Mouse (Mus musculus) ovary, adult 18-20 months (tissue): ENCODE measurements at regions not wholly inside any gene's neighbourhood (a gene's known extent, or its start where the extent isn't known, plus 50 kb on each side); places are given as distances from the start of the nearest gene placed in this dataset.
"Not testable (repeated sequence)": the region's sequence is repeated elsewhere in the genome, so short reads cannot be mapped to it uniquely, and the experiment has no call there.

Experiments used
- DNase-seq: peaks from one replicate; pipeline ENCODE4 v3.0.0; 2022; ENCODE audit warnings: low spot score, mixed read lengths

DNA sequence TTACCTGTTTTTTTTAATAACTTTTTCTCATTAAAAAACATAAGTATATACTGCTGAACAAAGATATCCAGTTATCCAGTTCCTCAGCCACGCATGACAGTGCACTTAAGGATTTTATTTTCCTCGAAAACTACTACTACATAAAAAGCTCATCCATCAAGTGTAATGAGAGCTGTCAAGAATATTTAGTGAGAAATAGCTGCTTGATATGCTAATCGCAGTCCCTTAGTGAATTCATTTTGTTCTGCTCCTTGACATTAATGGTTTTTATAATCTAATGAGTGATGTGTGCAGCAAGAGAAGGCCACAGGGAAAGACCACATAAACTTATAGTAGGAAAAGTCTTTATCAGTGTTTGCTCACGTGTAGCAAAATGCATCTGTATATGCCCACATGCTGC lies 754.0 kb upstream of the Slc39a10 start:
- DNase-seq = no peak

- no peak for DNase-seq
Observed at GRCm38 (mm10) chr1:47606597-47606996, 713.9 kb upstream of the Slc39a10 start.

DNA sequence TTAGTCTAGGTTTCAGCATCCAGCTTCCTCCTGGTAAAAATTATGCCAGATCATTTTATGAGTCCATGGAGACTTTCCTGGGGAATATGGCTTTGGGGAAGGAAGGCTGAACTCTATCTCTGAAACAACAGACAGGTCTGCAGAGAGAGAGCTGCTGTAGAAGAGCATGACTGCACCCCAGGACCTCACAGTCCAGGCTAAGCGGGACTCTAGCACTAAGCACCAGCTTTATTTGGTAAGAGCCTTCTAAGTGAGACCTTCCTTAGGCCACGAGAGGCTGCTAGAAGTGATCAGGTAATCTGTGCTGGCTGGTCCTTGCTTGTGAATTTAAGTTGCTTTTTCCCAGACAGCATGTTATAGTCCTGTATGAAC lies 711.3 kb upstream of the Slc39a10 start:
- no peak for DNase-seq

GRCm38 (mm10) chr1:47603294-47603988 lies 710.8 kb upstream of the Slc39a10 start:
- no peak for DNase-seq

GRCm38 (mm10) chr1:47593641-47594040 lies 701.0 kb upstream of the Slc39a10 start:
- DNase-seq = not testable (repeated sequence)

GRCm38 (mm10) chr1:47545606-47546005 lies 653.0 kb upstream of the Slc39a10 start:
- no peak for DNase-seq

DNA sequence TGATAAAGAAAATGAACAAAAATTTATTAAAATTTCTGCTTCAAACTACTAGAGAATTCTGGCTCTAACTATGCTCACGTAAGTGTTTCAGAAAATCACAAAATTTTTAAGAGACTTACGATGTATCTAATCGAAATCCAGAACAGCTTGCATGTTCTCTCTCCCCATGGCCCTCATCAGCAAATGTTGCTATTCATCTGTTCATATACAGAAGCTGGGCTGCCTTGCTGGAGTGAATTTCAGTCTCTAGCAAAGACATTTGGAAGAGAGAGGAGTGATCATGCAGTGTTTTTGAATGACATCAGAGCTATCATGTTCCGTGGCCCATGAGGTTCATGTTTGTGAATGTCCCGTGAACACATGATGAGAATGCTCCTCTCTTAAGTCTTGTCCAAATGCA lies 618.8 kb upstream of the Slc39a10 start:
- DNase-seq = no peak

DNA sequence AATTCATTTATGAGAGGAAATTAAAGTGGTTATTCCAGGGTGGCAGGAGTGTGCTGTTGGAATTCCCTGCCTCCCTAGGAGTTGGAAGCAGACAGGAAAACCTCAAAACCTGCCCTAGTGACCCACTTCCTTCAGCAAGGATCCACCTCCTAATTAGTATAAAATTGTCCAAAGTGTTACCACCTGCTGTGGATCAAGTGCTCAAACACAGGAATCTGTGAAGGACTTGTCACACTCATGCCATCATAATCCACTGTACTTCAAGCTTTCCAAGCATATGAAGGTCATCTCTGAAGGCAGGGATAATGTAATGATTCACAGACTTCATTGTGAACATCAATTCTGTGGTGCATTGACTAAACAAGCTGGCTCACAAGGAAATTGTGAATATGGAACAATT lies 615.1 kb upstream of the Slc39a10 start:
- no peak for DNase-seq

DNA sequence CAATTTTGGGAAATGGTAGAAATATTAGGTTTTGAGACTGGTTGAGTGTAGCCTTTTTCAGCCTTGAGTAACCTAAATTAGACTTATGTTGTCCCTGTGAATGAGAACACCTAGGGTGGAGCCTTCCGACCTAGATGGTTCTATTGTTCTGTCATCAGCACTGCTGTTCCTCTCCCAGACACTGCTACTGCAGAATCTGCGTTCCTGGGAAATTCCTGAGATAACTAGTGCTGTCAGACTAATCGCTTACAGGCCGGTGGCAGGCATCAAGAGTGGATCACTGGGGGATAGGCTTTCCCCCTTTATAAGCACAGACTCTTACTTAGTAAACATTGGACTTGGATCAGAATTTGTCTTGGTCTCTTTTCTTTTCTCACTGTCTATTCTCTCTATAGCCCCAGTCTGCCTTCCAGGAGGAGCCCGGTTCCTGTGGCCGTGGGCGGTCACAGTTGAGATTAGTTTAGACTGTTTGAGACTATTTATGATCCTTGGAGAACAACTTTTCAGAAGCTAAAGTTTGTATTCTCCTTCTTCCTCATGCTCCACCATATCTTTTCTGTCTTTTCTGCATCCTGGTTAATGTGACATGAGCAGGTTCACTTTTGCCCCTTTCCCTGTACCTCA lies 596.0 kb upstream of the Slc39a10 start:
- no peak for DNase-seq

DNA sequence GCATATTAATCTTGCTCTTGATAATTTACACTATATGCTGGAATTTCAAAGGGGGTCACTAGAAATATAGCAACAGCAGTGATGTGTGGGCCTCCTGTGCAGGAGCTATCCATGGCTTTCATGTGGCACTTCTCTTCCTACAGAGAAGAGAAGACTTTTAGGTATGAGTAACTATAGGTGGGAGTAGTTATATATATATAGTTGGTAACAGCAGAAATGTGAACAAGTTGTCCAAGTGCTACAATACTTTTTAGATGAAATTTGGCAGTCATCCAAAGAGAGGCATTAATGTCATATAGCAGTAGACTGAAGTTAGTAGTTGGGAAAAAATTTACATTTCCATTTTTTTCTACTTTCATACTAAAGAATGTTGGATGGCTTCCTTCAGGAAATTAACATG lies 593.4 kb upstream of the Slc39a10 start:
- DNase-seq = no peak

DNA sequence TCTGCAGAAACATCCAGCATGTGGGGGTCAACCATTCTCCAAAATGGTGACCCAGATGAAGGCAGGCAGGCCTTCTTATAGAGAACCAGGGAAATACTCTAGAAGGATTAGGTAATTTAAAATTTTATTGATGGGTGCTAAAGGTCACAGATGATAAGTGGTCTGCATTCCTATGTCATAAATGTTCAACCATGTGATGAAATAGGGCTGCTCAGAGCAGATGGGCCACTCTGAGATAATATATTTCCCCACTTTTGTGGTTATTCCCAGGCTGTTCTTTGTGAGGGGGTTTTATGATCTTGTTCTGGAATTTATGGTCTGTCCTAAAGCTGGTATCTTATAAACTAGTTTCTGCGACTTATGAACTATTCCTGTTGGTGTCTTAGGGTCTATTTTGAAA lies 586.4 kb upstream of the Slc39a10 start:
- no peak for DNase-seq

DNA sequence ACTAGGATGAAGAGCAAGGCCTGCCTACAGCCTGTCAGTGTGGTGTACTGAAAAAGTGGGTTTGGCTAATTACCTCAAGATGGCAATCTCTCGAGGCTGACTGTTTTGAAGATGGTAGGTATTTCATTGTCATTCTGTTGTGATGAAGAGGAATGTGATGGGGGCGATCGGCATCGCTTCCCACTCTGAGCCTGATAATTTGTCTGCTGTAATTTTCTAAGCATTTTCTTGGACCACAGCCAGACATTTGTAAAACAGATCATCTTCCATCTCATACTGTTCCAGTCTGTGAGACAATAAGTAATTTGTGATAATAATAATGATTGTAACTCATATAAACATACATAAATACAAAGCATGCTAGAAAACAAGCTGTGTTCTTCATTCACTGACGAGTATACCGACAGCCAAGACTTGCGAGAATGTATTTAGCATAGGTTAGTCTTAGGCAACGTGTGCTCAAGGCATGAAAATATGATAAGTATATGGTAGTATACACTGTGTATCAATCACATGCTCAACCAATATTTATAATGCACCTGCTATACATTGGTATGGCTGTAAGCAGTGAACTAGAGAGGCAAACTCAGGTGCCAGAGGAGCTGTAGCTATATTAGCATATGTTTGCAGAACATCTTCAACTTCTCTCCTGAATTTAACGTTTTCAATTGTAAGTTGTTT lies 574.1 kb upstream of the Slc39a10 start:
- DNase-seq = no peak

DNA sequence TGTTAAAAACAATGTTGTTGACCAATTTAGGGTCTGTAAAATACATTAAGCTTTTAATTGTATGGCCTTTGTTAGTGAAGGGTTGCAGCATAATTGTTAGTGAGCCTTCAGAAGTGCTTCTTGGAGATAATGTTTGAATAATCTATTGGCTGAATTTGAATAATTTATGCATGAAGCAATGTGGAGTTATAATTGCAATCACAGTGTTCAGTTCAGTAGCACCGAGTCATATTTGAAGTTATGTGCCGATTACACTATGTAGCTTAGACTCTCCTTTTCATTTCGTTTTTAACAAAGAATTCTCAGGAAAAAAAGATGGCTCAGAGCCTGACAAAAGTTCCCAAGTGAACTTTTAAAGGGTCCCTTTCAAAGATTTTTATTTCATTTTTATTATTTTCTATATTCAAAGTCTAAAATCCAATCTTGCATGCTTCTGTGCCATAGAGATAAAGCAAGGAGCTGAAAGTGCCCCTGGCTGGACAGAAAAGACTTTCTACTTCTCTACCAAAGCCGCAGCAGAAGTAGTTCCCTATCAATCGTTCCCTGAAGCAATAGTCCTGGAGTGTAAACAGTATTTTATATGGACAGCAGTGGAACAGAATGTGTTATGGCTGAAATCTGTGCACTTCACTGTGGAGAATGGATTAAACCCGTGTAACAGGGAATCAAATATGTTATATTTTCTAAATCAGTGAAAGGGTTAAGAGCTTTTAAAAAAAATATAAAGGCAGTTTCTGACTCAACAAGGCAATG lies 556.3 kb upstream of the Slc39a10 start:
- no peak for DNase-seq

- no peak for DNase-seq
Observed at GRCm38 (mm10) chr1:47448070-47448469, 555.4 kb upstream of the Slc39a10 start.

DNA sequence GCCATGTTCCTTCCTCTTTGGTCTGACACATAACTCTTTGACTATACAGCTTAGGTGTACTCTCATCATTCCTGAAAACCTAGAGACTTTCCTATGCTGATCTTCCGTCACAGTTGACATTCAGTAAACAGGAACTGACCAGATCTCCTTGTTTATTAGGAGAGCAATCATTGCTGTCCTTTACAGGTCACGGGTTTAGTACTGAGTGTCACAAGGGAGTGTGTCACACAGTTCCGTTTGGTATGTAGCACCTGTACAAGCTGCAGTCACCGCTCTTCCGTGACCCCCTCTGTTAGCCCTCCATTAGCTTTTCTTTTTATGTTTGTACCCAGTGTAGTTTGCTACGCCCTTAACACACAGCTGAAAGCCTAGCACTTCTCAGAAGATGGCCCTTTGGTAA lies 553.4 kb upstream of the Slc39a10 start:
- no peak for DNase-seq

DNA sequence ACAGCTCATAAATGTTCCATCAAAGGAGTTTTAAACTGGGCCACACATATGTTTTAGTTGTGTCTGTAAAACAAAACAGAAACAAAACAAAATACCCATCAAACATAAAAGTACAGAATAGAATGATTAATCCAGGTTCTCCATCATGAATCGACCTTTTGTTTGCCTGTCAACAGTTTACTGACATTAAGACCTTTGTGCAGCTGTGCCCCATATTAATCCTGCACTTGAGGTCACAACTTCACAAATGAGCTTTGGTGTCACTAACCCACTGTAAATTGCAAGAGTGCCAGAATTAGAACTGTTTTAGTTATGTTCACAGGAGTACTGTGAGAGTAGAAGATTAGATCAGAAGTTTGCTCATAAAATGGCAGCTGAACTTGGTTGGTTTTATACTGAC lies 540.2 kb upstream of the Slc39a10 start:
- no peak for DNase-seq

GRCm38 (mm10) chr1:47405164-47405563 lies 512.5 kb upstream of the Slc39a10 start:
- DNase-seq = no peak

DNA sequence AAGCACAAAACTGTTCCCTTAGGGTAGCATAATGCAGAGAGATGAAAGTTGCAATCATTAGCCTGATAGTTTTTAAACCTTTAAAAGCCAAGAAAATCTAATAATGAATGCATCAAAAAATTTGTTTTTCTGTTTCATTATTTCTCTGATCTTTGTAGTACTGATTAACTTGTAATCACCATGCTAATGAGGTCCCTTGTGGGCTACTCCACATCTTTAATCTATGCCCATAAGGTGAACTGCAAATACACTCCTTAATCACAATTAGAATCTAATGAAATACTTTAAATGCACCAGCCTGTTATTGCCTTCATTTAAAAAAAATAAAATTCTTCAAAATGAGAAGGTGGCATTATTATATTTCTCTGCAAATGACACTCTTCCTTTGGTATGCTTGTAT lies 493.9 kb upstream of the Slc39a10 start:
- DNase-seq = no peak

GRCm38 (mm10) chr1:47378795-47379194 lies 486.1 kb upstream of the Slc39a10 start:
- no peak for DNase-seq

- no peak for DNase-seq
Observed at GRCm38 (mm10) chr1:47339718-47340439, 447.2 kb upstream of the Slc39a10 start.

- no peak for DNase-seq
Observed at GRCm38 (mm10) chr1:47310572-47311075, 418.0 kb upstream of the Slc39a10 start.

DNA sequence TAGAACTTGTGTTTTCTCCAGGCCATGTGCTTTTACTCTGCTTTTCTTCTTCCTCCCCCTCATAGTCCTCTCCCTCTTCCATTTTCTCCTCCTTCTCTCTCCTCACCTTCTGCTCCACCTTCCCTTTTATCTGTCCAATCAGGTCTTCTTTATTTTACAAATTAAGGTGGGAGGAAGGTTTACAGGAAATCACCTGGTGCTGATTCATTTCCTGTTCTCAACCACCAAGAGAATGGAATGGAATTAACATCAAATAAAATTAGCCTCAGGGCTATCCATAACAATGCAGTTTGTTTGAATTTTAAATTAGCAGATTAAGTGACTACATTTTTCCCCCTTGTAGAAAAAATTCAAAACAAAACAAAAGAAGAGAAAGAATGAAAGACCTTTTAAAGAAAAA lies 414.3 kb upstream of the Slc39a10 start:
- no peak for DNase-seq
